Mouse (Mus musculus): ENCODE results near the gene Hba-a2.

GRCm38 (mm10) chr11:32309928-32310327 lies 13.6 kb downstream of the Hba-a2 start:
- TF ChIP-seq POLR2A (IDR thresholded peaks at IDR 0.05; ENCODE audit: borderline replicate concordance, insufficient read depth, low read length) (no peak), CTCF (IDR thresholded peaks at IDR 0.05; ENCODE audit: borderline replicate concordance, insufficient read depth, low read depth, low read length) (no peak)

Measured in cerebellum, adult 2 months (tissue).